ENCODE assay signal across 9 mouse cellular contexts in the genomic region with DNA sequence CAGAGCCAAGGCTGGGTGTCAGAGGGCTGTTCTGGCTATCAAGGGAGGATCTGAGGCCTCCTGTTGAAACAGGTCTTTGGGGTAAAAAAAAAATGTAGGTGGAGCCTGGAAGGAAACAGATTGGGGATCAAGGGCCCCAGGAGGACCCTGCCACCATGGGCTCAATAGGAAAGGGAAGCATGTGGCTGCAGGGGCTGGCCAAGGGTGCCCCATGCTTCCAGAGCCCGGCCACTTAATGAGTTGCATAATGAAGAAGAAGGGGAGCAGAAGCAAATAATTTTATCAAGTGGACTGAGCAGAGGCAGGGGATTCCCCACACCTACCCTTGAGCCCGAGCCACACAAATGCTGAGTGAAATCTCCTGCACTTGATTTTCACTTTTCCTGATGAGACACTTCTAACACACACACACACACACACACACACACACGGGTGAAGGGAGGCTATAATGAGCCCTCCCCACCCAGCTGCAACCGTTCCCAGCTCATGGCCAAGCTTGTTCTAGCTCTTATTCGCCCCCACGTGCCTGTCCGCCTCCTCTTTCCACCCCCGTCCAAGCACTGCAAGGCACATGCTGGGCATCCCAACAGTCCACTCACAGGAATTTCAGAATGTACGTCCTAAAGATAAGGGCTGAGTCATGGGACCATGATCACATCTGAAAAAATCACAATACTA. TPM values are rescaled to one million over a fixed set of nuclear protein-coding genes. Genes with fewer than 3 reads are reported as not detected.
DNase-seq lines count a peak whose midpoint lies in the region; ATAC-seq lines count a peak whose summit lies in the region.
"Had no signal": no experiment of that assay in that cellular context is flagged by ENCODE, and none has a peak within 500 bp of the region (broad histone marks: within the 10 kb centered on the region; RNA-seq: fewer than 3 reads in every experiment).

No protein-coding gene starts in this region.

- H3K27me3 ChIP-seq in embryonic facial prominence, embryonic 12.5 days = no peaks in the 10 kb centered on the region

- H3K4me3 ChIP-seq in embryonic facial prominence, embryonic 12.5 days = no peak overlapping the region
- H3K4me3 ChIP-seq: erythroblast, embryonic 14.5 days had no signal

- 0 out of 2 replicates have a peak overlapping the region, but pooled peaks have one; percentile 41 for H3K27ac ChIP-seq in embryonic facial prominence, embryonic 12.5 days

- no peak overlapping the region for H3K4me2 ChIP-seq in embryonic facial prominence, embryonic 12.5 days (replicated peaks)

- no peaks in the 10 kb centered on the region for H3K9me3 ChIP-seq in embryonic facial prominence, embryonic 12.5 days

- ATAC-seq in embryonic facial prominence, embryonic 12.5 days (ENCODE audit: insufficient number of reproducible peaks, insufficient read depth, low FRiP score, low TSS enrichment) = no peak
- ATAC-seq: hindbrain, embryonic 16.5 days had no signal

- peaks cover 31% of the 10 kb centered on the region for H3K4me1 ChIP-seq in embryonic facial prominence, embryonic 12.5 days

- WGBS in embryonic facial prominence, embryonic 12.5 days = 56% methylated on average over 9 of the region's 9 CpGs

- intact Hi-C loops in left cerebral cortex, postnatal 25 days (cut with DNase I) = no loop called here
- intact Hi-C loops in left cerebral cortex, postnatal 4 days (cut with DNase I) = no loop called here

- DNase-seq in left cerebral cortex, postnatal 25 days (ENCODE audit: low spot score in 2 of 2) = peak; percentile 27 to 74
- no peak for DNase-seq in left cerebral cortex, postnatal 4 days
- DNase-seq in adrenal gland, adult 8-10 months = peak; percentile 11
- DNase-seq in lung, postnatal 10 days = peak; percentile 55
- DNase-seq in spleen, adult 18-20 months = no peak
- DNase-seq in thymus, postnatal 25 days = no peak

- no peak overlapping the region for H3K9ac ChIP-seq in embryonic facial prominence, embryonic 12.5 days

- H3K36me3 ChIP-seq in embryonic facial prominence, embryonic 12.5 days = no peaks in the 10 kb centered on the region

RNA-seq across cellular contexts. Expression of gene Sipa1l3, which starts 6.7 kb away (rescaled TPM):
- 10 to 100 TPM; 55.0 to 60.7 TPM for total RNA-seq in left cerebral cortex, postnatal 25 days (2021)
- 10 to 100 TPM; 58.2 to 58.4 TPM for total RNA-seq in left cerebral cortex, postnatal 4 days (2021)
- total RNA-seq in adrenal gland, adult 8-10 months (2022) = 10 to 100 TPM; 33.2 to 42.3 (median 40.6) TPM
- 13.8 and 16.3 TPM in 2 replicates for polyA plus RNA-seq in embryonic facial prominence, embryonic 12.5 days (2016; fragmentation: Nextera tagmentation; extraction: Ambion mirVana)

Comparison
In these comparisons a context has a peak if more than half of its experiments do, and no peak if none do; other contexts are left out.
1. DNase-seq: peak in left cerebral cortex, postnatal 25 days (2 of 2), adrenal gland, adult 8-10 months (single experiment) and lung, postnatal 10 days (single experiment); none in left cerebral cortex, postnatal 4 days (single experiment), spleen, adult 18-20 months (0 of 2) and thymus, postnatal 25 days (single experiment).